Mouse (Mus musculus): ENCODE measurements around the gene Gja5. TPM values are rescaled to one million over a fixed set of nuclear protein-coding genes. Genes with fewer than 3 reads are reported as not detected.
A peak's percentile ranks its signal among the peaks of the same experiment; 100 is the strongest.

Gja5 gene
- total and polyA plus RNA-seq, 3 experiments = 14.2 to 24.0 (median 16.3) TPM

GRCm38 (mm10) chr3:97039721-97040120 is 135.2 kb downstream of the Gja5 start:
- H3K4me1 ChIP-seq (ENCODE audit: control insufficient read depth, insufficient read depth, low read length) = no peaks in the 10 kb centered on the region

GRCm38 (mm10) chr3:97044188-97044587 is 139.7 kb downstream of the Gja5 start:
- Histone ChIP-seq H3K27ac (no peak overlapping the region), H3K4me1 (ENCODE audit: control insufficient read depth, insufficient read depth, low read length) (no peaks in the 10 kb centered on the region), H3K9ac (ENCODE audit: low read depth, low read length) (no peak overlapping the region), H3K79me2 (replicated peaks; ENCODE audit: control insufficient read depth, insufficient read depth, low read length) (no peaks in the 10 kb centered on the region), H3K4me3 (no peak overlapping the region), H3K27me3 (ENCODE audit: control insufficient read depth, insufficient read depth, low read length) (no peaks in the 10 kb centered on the region), H3K36me3 (ENCODE audit: control insufficient read depth, insufficient read depth, low read length) (no peaks in the 10 kb centered on the region)
- WGBS = 35% methylated on average over 5 of the region's 5 CpGs
- TF ChIP-seq POLR2A (IDR thresholded peaks at IDR 0.05; ENCODE audit: insufficient read depth, low read depth, low read length) = no peak
- TF ChIP-seq EP300 (IDR thresholded peaks at IDR 0.05; ENCODE audit: insufficient read depth, low read depth, low read length) = no peak
- no peak for TF ChIP-seq CTCF (IDR thresholded peaks at IDR 0.05)
- DNase-seq = no peak
- intact Hi-C loops (cut with DNase I) = no loop called here

More at GRCm38 (mm10) chr3:97039721-97040120, 135.2 kb downstream of the Gja5 start:
- no peaks in the 10 kb centered on the region for H3K36me3 ChIP-seq (ENCODE audit: control insufficient read depth, insufficient read depth, low read length)
- H3K9ac ChIP-seq (ENCODE audit: low read depth, low read length) = no peak overlapping the region
- intact Hi-C loops (cut with DNase I) = no loop called here
- WGBS = 61% methylated on average over 6 of the region's 6 CpGs
- H3K27me3 ChIP-seq (ENCODE audit: control insufficient read depth, insufficient read depth, low read length) = no peaks in the 10 kb centered on the region
- DNase-seq = no peak
- no peak overlapping the region for H3K27ac ChIP-seq
- H3K4me3 ChIP-seq = no peak overlapping the region
- TF ChIP-seq CTCF (IDR thresholded peaks at IDR 0.05) (no peak), EP300 (IDR thresholded peaks at IDR 0.05; ENCODE audit: insufficient read depth, low read depth, low read length) (no peak), POLR2A (IDR thresholded peaks at IDR 0.05; ENCODE audit: insufficient read depth, low read depth, low read length) (no peak)
- no peaks in the 10 kb centered on the region for H3K79me2 ChIP-seq (replicated peaks; ENCODE audit: control insufficient read depth, insufficient read depth, low read length)

GRCm38 (mm10) chr3:97047757-97048156 is 143.3 kb downstream of the Gja5 start:
- WGBS = 93% methylated on average over 4 of the region's 4 CpGs
- no peak overlapping the region for H3K4me3 ChIP-seq
- TF ChIP-seq POLR2A (IDR thresholded peaks at IDR 0.05; ENCODE audit: insufficient read depth, low read depth, low read length) = no peak
- TF ChIP-seq CTCF (IDR thresholded peaks at IDR 0.05) = no peak
- H3K27ac ChIP-seq = no peak overlapping the region
- no peak overlapping the region for H3K9ac ChIP-seq (ENCODE audit: low read depth, low read length)
- no peak for DNase-seq
- no peaks in the 10 kb centered on the region for H3K79me2 ChIP-seq (replicated peaks; ENCODE audit: control insufficient read depth, insufficient read depth, low read length)
- no peaks in the 10 kb centered on the region for H3K27me3 ChIP-seq (ENCODE audit: control insufficient read depth, insufficient read depth, low read length)
- H3K4me1 ChIP-seq (ENCODE audit: control insufficient read depth, insufficient read depth, low read length) = no peaks in the 10 kb centered on the region
- no peaks in the 10 kb centered on the region for H3K36me3 ChIP-seq (ENCODE audit: control insufficient read depth, insufficient read depth, low read length)
- intact Hi-C loops (cut with DNase I) = no loop called here

- TF ChIP-seq EP300 (IDR thresholded peaks at IDR 0.05; ENCODE audit: insufficient read depth, low read depth, low read length) = no peak
- TF ChIP-seq POLR2A (IDR thresholded peaks at IDR 0.05; ENCODE audit: insufficient read depth, low read depth, low read length) = no peak
- TF ChIP-seq CTCF (IDR thresholded peaks at IDR 0.05) = peak; percentile 45
- Histone ChIP-seq H3K27ac (no peak overlapping the region), H3K36me3 (ENCODE audit: control insufficient read depth, insufficient read depth, low read length) (no peaks in the 10 kb centered on the region), H3K4me1 (ENCODE audit: control insufficient read depth, insufficient read depth, low read length) (no peaks in the 10 kb centered on the region), H3K9ac (ENCODE audit: low read depth, low read length) (no peak overlapping the region), H3K27me3 (ENCODE audit: control insufficient read depth, insufficient read depth, low read length) (no peaks in the 10 kb centered on the region), H3K4me3 (no peak overlapping the region), H3K79me2 (replicated peaks; ENCODE audit: control insufficient read depth, insufficient read depth, low read length) (no peaks in the 10 kb centered on the region)
- intact Hi-C loops (cut with DNase I) = no loop called here
- DNase-seq = no peak
Measured at GRCm38 (mm10) chr3:97048360-97048759, 143.9 kb downstream of the Gja5 start.

GRCm38 (mm10) chr3:97051264-97051744 is 146.8 kb downstream of the Gja5 start:
- no peaks in the 10 kb centered on the region for H3K4me1 ChIP-seq (ENCODE audit: control insufficient read depth, insufficient read depth, low read length)
- intact Hi-C loops (cut with DNase I) = no loop called here
- DNase-seq = peak in 1 of 2 experiments; percentile 17
- no peaks in the 10 kb centered on the region for H3K27me3 ChIP-seq (ENCODE audit: control insufficient read depth, insufficient read depth, low read length)
- 45% methylated on average over 13 of the region's 13 CpGs for WGBS
- H3K36me3 ChIP-seq (ENCODE audit: control insufficient read depth, insufficient read depth, low read length) = no peaks in the 10 kb centered on the region
- TF ChIP-seq CTCF (IDR thresholded peaks at IDR 0.05) (no peak), POLR2A (IDR thresholded peaks at IDR 0.05; ENCODE audit: insufficient read depth, low read depth, low read length) (no peak)
- no peaks in the 10 kb centered on the region for H3K79me2 ChIP-seq (replicated peaks; ENCODE audit: control insufficient read depth, insufficient read depth, low read length)
- no peak overlapping the region for H3K4me3 ChIP-seq
- H3K9ac ChIP-seq (ENCODE audit: low read depth, low read length) = no peak overlapping the region
- no peak overlapping the region for H3K27ac ChIP-seq

- Histone ChIP-seq H3K79me2 (replicated peaks; ENCODE audit: control insufficient read depth, insufficient read depth, low read length) (no peaks in the 10 kb centered on the region), H3K36me3 (ENCODE audit: control insufficient read depth, insufficient read depth, low read length) (no peaks in the 10 kb centered on the region), H3K9ac (ENCODE audit: low read depth, low read length) (no peak overlapping the region), H3K4me1 (ENCODE audit: control insufficient read depth, insufficient read depth, low read length) (no peaks in the 10 kb centered on the region), H3K4me3 (no peak overlapping the region), H3K27ac (no peak overlapping the region), H3K27me3 (ENCODE audit: control insufficient read depth, insufficient read depth, low read length) (no peaks in the 10 kb centered on the region)
- TF ChIP-seq POLR2A (IDR thresholded peaks at IDR 0.05; ENCODE audit: insufficient read depth, low read depth, low read length) = no peak
- no peak for TF ChIP-seq CTCF (IDR thresholded peaks at IDR 0.05)
- TF ChIP-seq EP300 (IDR thresholded peaks at IDR 0.05; ENCODE audit: insufficient read depth, low read depth, low read length) = no peak
- DNase-seq = no peak
- intact Hi-C loops (cut with DNase I) = no loop called here
- 54% methylated on average over 8 of the region's 8 CpGs for WGBS
Measured at GRCm38 (mm10) chr3:97052069-97052799, 147.7 kb downstream of the Gja5 start.

Data from heart, adult 2 months (tissue).